Comparison of ENCODE assay signal across 23 mouse cellular contexts in the genomic region with DNA sequence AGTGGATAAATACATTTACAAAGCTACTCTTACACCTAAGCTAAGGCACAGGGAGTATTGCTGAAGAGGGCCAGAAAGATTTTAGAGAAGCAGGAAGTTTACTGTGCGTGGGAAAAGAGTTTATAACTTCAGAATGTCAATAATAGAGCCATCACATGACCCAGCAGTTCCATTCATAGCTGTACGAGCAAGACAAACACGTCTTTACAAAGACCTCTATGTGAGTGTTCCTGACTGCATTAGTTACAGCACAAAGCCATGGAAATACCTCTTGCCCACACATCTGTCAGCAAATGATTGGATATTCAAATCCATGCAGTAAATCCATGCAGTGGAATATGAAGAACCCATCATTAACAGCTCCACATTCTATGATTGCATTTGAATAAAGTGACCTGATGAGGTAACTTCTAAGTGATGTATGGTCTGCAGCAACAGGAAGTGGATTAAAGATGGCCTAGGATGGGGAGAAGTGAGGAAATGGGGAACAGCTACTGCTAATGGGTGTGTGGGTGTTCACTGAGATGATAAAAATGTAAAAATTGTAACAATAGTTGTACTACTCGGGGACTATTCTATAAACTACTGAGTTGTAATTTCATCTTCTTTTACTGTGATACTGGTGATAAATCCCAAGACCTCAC. TPM values are rescaled to one million over a fixed set of nuclear protein-coding genes. Genes with fewer than 3 reads are reported as not detected.
A peak's percentile ranks its signal among the peaks of the same experiment; 100 is the strongest.
DNase-seq lines count a peak whose midpoint lies in the region; ATAC-seq and TF ChIP-seq lines count a peak whose summit lies in the region.
"Had no signal": no experiment of that assay in that cellular context is flagged by ENCODE, and none has a peak within 500 bp of the region (broad histone marks: within the 10 kb centered on the region; RNA-seq: fewer than 3 reads in every experiment).

No protein-coding gene starts in this region.

- H3K4me2 ChIP-seq in forebrain, embryonic 11.5 days (ENCODE audit: low read depth, low read length, severe bottlenecking) = no peak overlapping the region
- H3K4me2 ChIP-seq in forebrain, embryonic 15.5 days (replicated peaks) = no peak overlapping the region
- no peak overlapping the region for H3K4me2 ChIP-seq in midbrain, postnatal 0 days (ENCODE audit: low read depth, low read length, poor library complexity, severe bottlenecking)
- H3K4me2 ChIP-seq: embryonic facial prominence, embryonic 15.5 days; heart, embryonic 12.5 days; kidney, embryonic 15.5 days; limb, embryonic 13.5 days; liver, embryonic 12.5 days had no signal

- H3K27me3 ChIP-seq in forebrain, embryonic 11.5 days (ENCODE audit: control insufficient read depth, insufficient read depth, low read length) = no peaks in the 10 kb centered on the region
- H3K27me3 ChIP-seq in forebrain, embryonic 15.5 days = no peaks in the 10 kb centered on the region
- no peaks in the 10 kb centered on the region for H3K27me3 ChIP-seq in midbrain, embryonic 10.5 days (ENCODE audit: low read depth, poor library complexity, severe bottlenecking)
- no peaks in the 10 kb centered on the region for H3K27me3 ChIP-seq in midbrain, postnatal 0 days (ENCODE audit: insufficient read depth, low read length)
- H3K27me3 ChIP-seq: embryonic facial prominence, embryonic 15.5 days; heart, embryonic 12.5 days; kidney, embryonic 15.5 days; limb, embryonic 13.5 days; liver, embryonic 12.5 days had no signal

- DNase-seq in forebrain, embryonic 11.5 days (ENCODE audit: low spot score) = no peak
- no peak for DNase-seq in midbrain, embryonic 10.5 days (ENCODE audit: low spot score)
- DNase-seq in midbrain, postnatal 0 days (ENCODE audit: low spot score) = no peak
- DNase-seq in adrenal gland, adult (ENCODE audit: inconsistent age in 2 of 2, low spot score in 1 of 2) = no peak
- no peak for DNase-seq in kidney, adult 8-10 months
- DNase-seq: adrenal gland, adult 8-10 months; cerebellum, adult 8-10 months; gastrocnemius, postnatal 10 days; heart, postnatal 10 days; kidney, postnatal 36 days; lung, adult 18-20 months; thymus, adult 2 months; thymus, postnatal 4 days had no signal

- H3K27ac ChIP-seq in forebrain, embryonic 11.5 days (ENCODE audit: low read depth, low read length) = no peak overlapping the region
- H3K27ac ChIP-seq in forebrain, embryonic 15.5 days (replicated peaks) = no peak overlapping the region
- peak overlapping the region; percentile 14; the same call in 1 of the 2 replicates for H3K27ac ChIP-seq in midbrain, embryonic 10.5 days (replicated peaks)
- H3K27ac ChIP-seq in midbrain, postnatal 0 days (ENCODE audit: low read depth, low read length) = no peak overlapping the region
- H3K27ac ChIP-seq: embryonic facial prominence, embryonic 15.5 days; hindbrain, postnatal 0 days; kidney, embryonic 15.5 days; limb, embryonic 13.5 days; liver, embryonic 12.5 days had no signal

- H3K4me1 ChIP-seq in forebrain, embryonic 11.5 days (replicated peaks; ENCODE audit: control insufficient read depth, insufficient read depth, low read length) = no peaks in the 10 kb centered on the region; the same call in 1 of the 2 replicates
- H3K4me1 ChIP-seq in forebrain, embryonic 15.5 days = no peaks in the 10 kb centered on the region
- H3K4me1 ChIP-seq in midbrain, embryonic 10.5 days = peaks cover 5% of the 10 kb centered on the region
- no peaks in the 10 kb centered on the region for H3K4me1 ChIP-seq in midbrain, postnatal 0 days (ENCODE audit: insufficient read depth, low read length)
- H3K4me1 ChIP-seq: limb, embryonic 13.5 days had no signal

- H3K9me3 ChIP-seq in forebrain, embryonic 11.5 days (ENCODE audit: control insufficient read depth, low read length) = no peaks in the 10 kb centered on the region
- no peaks in the 10 kb centered on the region for H3K9me3 ChIP-seq in forebrain, embryonic 15.5 days
- H3K9me3 ChIP-seq in midbrain, embryonic 10.5 days (replicated peaks) = no peaks in the 10 kb centered on the region
- no peaks in the 10 kb centered on the region for H3K9me3 ChIP-seq in midbrain, postnatal 0 days (ENCODE audit: low read length)
- H3K9me3 ChIP-seq: embryonic facial prominence, embryonic 15.5 days; heart, embryonic 12.5 days; hindbrain, embryonic 10.5 days; kidney, embryonic 15.5 days; limb, embryonic 13.5 days; liver, embryonic 12.5 days had no signal

- TF ChIP-seq CTCF in midbrain, postnatal 0 days (IDR thresholded peaks at IDR 0.05) = no peak

- WGBS in forebrain, embryonic 11.5 days = 45% methylated on average over 4 of the region's 4 CpGs
- 27% methylated on average over 4 of the region's 4 CpGs for WGBS in forebrain, embryonic 15.5 days
- WGBS in midbrain, embryonic 10.5 days = 76% methylated on average over 4 of the region's 4 CpGs
- WGBS in midbrain, postnatal 0 days = 47% methylated on average over 4 of the region's 4 CpGs

- peak; percentile 60; the same call in 1 of the 2 replicates for ATAC-seq in forebrain, embryonic 11.5 days (replicated peaks; ENCODE audit: low FRiP score)
- ATAC-seq in forebrain, embryonic 15.5 days (replicated peaks) = no peak
- no peak for ATAC-seq in midbrain, postnatal 0 days (ENCODE audit: low FRiP score)
- peak; percentile 78 for ATAC-seq in granulocyte monocyte progenitor cell, adult 5-6 weeks (replicated peaks; ENCODE audit: poor library complexity, severe bottlenecking)
- ATAC-seq: hindbrain, postnatal 0 days; intestine, embryonic 16.5 days; liver, embryonic 12.5 days had no signal

- H3K36me3 ChIP-seq in forebrain, embryonic 11.5 days (ENCODE audit: control insufficient read depth, insufficient read depth, low read length) = no peaks in the 10 kb centered on the region
- H3K36me3 ChIP-seq in forebrain, embryonic 15.5 days = no peaks in the 10 kb centered on the region
- H3K36me3 ChIP-seq in midbrain, embryonic 10.5 days = peaks cover 13% of the 10 kb centered on the region; the same call in 1 of the 2 replicates
- no peaks in the 10 kb centered on the region for H3K36me3 ChIP-seq in midbrain, postnatal 0 days (ENCODE audit: insufficient read depth, low read length)
- H3K36me3 ChIP-seq: embryonic facial prominence, embryonic 15.5 days; kidney, embryonic 15.5 days had no signal

- H3K9ac ChIP-seq in forebrain, embryonic 11.5 days (ENCODE audit: low read length) = no peak overlapping the region
- no peak overlapping the region for H3K9ac ChIP-seq in forebrain, embryonic 15.5 days (replicated peaks)
- no peak overlapping the region for H3K9ac ChIP-seq in midbrain, postnatal 0 days (replicated peaks; ENCODE audit: low read length, poor library complexity, severe bottlenecking)
- H3K9ac ChIP-seq: embryonic facial prominence, embryonic 15.5 days; heart, embryonic 12.5 days; kidney, embryonic 15.5 days; limb, embryonic 13.5 days; liver, embryonic 12.5 days had no signal

- H3K4me3 ChIP-seq in forebrain, embryonic 11.5 days (ENCODE audit: low read depth, low read length) = no peak overlapping the region
- H3K4me3 ChIP-seq in forebrain, embryonic 15.5 days = no peak overlapping the region
- H3K4me3 ChIP-seq in midbrain, embryonic 10.5 days = no peak overlapping the region
- no peak overlapping the region for H3K4me3 ChIP-seq in midbrain, postnatal 0 days (ENCODE audit: low read depth, low read length)
- H3K4me3 ChIP-seq: embryonic facial prominence, embryonic 15.5 days; heart, embryonic 12.5 days; hindbrain, embryonic 10.5 days; kidney, embryonic 15.5 days; limb, embryonic 13.5 days; liver, embryonic 12.5 days had no signal

RNA-seq across cellular contexts. Expression of a gene that starts 41.2 kb away (rescaled TPM):
- 53.7 and 59.2 TPM in 2 replicates for polyA plus RNA-seq in forebrain, embryonic 11.5 days (2014; fragmentation: Nextera tagmentation; extraction: Ambion mirVana)
- 122 and 123 TPM in 2 replicates for polyA plus RNA-seq in forebrain, embryonic 15.5 days (2015; fragmentation: Nextera tagmentation; extraction: Ambion mirVana)
- polyA plus RNA-seq in midbrain, embryonic 10.5 days (2016; fragmentation: Nextera tagmentation; extraction: Ambion mirVana) = 32.9 and 44.5 TPM in 2 replicates
- total RNA-seq in midbrain, postnatal 0 days (2014; rRNA removed) = 266 and 311 TPM in 2 replicates
- polyA plus RNA-seq in midbrain, postnatal 0 days (2015; fragmentation: Nextera tagmentation; extraction: Ambion mirVana) = 109 and 120 TPM in 2 replicates
- 43.2 and 44.7 TPM in 2 replicates for total RNA-seq in granulocyte monocyte progenitor cell, adult 5-6 weeks (2014; fragmentation: Nextera tagmentation)
- 36.9 and 42.2 TPM in 2 replicates for total RNA-seq in granulocyte monocyte progenitor cell, adult 5-6 weeks (2017)

Comparison
In these comparisons a context has a peak if more than half of its experiments do, and no peak if none do; other contexts are left out.
1. ATAC-seq: peak in forebrain, embryonic 11.5 days (single experiment) and granulocyte monocyte progenitor cell, adult 5-6 weeks (single experiment); none in forebrain, embryonic 15.5 days (single experiment) and midbrain, postnatal 0 days (single experiment).